Mouse (Mus musculus): ENCODE results near the gene Ifi202b. TPM values are rescaled to one million over a fixed set of nuclear protein-coding genes. Genes with fewer than 3 reads are reported as not detected.
A peak's percentile ranks its signal among the peaks of the same experiment; 100 is the strongest.
"Not testable (repeated sequence)": the region's sequence is repeated elsewhere in the genome, so short reads cannot be mapped to it uniquely, and the experiment has no call there.

Gene Ifi202b
- polyA plus RNA-seq, 1 experiment from 2014 or later = not detected

DNA sequence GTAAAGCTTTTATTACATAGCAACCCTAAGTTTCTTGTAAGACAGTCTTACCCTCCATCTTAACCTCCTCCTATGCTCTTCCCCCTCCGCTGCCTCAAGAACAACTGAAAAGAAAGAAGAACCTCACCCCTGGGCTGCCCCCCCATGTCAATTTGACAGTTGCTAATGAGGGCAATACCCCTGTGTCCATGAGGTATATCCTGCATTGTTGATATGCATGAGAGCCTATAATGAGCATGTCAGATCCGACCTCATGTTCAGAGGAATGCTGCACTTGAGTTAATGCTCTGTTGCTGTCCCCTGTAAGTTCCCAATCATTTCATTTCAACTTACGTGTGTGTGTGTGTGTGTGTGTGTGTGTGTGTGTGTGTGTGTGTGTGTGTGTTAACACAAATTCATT, 22.5 kb downstream of the Ifi202b start:
- H3K9ac ChIP-seq (ENCODE audit: low read depth, low read length); H3K4me3 ChIP-seq (ENCODE audit: low read depth, low read length); H3K36me3 ChIP-seq (ENCODE audit: control insufficient read depth, insufficient read depth, low read length); H3K4me2 ChIP-seq; H3K4me1 ChIP-seq (replicated peaks; ENCODE audit: control insufficient read depth, insufficient read depth, low read length); DNase-seq (ENCODE audit: low spot score); H3K27ac ChIP-seq (ENCODE audit: low read depth, low read length); ATAC-seq (replicated peaks; ENCODE audit: low FRiP score); H3K9me3 ChIP-seq (ENCODE audit: control insufficient read depth, low read length); H3K27me3 ChIP-seq (replicated peaks; ENCODE audit: control insufficient read depth, insufficient read depth, low read length): not testable (repeated sequence)
- 65% methylated on average over 3 of the region's 3 CpGs for WGBS

DNA sequence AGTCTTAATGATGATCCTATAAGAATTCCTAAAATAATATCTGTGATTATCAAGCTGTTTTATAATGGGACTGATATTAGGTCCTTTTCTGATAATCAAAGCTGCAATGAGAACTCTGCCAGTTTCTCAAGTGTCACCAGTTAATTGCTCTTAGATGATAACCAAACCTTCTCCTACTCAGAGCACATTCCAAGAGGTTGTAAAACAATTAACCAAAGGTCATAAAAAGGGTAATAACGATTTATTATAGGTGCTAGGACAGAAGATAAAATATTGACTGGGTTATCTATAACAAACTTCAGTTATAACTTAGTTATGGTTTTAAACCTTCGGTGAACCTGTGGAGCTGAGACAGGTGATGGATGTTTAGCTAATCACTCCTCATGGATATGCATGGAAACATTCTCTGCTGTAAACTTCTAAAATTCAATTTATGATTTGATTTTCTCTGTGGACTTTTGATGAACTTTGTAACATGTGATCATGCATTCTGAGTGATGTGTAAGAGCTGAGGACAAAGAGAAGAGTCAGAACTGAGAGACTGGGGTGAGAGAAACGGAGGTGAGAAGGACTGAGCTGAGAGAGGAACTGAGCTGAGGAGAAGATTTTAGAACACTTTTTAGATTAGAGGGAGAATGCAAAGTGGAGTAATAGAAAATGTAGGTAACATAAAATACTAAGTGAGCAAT, 26.6 kb downstream of the Ifi202b start:
- H3K9me3 ChIP-seq (ENCODE audit: control insufficient read depth, low read length); H3K36me3 ChIP-seq (ENCODE audit: control insufficient read depth, insufficient read depth, low read length); ATAC-seq (replicated peaks; ENCODE audit: low FRiP score); H3K4me2 ChIP-seq; DNase-seq (ENCODE audit: low spot score); H3K9ac ChIP-seq (ENCODE audit: low read depth, low read length); H3K27ac ChIP-seq (ENCODE audit: low read depth, low read length); H3K4me1 ChIP-seq (replicated peaks; ENCODE audit: control insufficient read depth, insufficient read depth, low read length); H3K4me3 ChIP-seq (ENCODE audit: low read depth, low read length); H3K27me3 ChIP-seq (replicated peaks; ENCODE audit: control insufficient read depth, insufficient read depth, low read length): not testable (repeated sequence)
- WGBS = 52% methylated on average over 3 of the region's 3 CpGs

DNA sequence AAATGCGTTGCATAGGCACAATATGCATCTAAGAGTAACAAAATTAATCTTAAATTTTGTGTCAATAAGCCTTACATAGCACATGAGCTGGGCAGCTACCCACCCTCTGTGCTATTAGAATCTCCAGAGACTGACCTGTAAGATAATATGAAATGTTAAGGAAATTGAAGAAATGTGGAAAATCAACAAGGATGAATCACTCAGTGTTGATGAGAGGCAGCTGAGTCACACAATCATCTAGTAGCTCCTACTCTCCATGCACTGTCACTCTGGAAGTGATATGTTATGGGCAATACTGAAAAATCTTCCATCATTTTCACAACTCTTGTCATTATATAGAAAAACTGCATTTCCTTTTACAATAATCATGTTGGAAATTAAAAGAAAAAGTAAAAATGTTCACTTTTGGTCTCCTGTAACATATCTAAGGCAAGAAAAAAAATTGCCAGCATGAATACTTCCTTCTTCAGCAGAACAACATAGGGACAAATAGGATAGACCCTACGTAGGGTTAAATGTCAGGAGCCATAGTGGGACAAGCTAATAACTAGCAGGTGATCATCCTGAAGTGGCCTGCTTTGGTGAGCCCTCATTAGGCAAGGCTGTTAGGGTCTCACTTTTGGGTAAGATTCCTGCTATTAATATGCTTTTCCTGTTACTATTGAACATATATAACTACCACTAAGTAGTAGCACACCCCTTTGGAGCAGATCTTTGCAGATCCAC, 27.3 kb downstream of the Ifi202b start:
- H3K27ac ChIP-seq (ENCODE audit: low read depth, low read length) = no peak overlapping the region
- H3K9me3 ChIP-seq (ENCODE audit: control insufficient read depth, low read length) = no peaks in the 10 kb centered on the region
- H3K4me2 ChIP-seq = no peak overlapping the region
- ATAC-seq (replicated peaks; ENCODE audit: low FRiP score) (no peak), DNase-seq (ENCODE audit: low spot score) (no peak)
- WGBS = 82% methylated on average over 2 of the region's 2 CpGs
- H3K36me3 ChIP-seq (ENCODE audit: control insufficient read depth, insufficient read depth, low read length) = no peaks in the 10 kb centered on the region
- no peaks in the 10 kb centered on the region for H3K27me3 ChIP-seq (replicated peaks; ENCODE audit: control insufficient read depth, insufficient read depth, low read length)
- no peaks in the 10 kb centered on the region for H3K4me1 ChIP-seq (replicated peaks; ENCODE audit: control insufficient read depth, insufficient read depth, low read length)
- H3K9ac ChIP-seq (ENCODE audit: low read depth, low read length) = no peak overlapping the region
- H3K4me3 ChIP-seq (ENCODE audit: low read depth, low read length) = no peak overlapping the region

DNA sequence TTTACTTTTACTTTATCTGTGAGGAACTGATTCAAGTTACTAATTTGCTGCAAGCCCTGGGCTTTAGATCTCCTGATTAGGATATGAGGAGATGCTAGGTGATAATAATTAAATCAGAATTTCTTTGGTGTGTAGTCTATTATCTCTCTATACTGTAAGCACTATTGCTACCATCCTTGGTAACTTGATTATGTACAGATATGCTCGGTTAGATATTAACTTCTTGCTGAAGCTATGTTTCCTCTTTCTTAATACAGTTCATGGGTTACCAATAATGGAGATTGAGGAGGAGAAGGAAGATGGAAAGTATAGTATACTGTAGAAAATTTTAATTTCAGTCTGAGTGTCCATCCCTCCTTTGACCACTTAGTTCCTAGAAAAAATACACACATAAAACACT, 29.0 kb downstream of the Ifi202b start:
- Histone ChIP-seq H3K36me3 (ENCODE audit: control insufficient read depth, insufficient read depth, low read length) (no peaks in the 10 kb centered on the region), H3K27me3 (replicated peaks; ENCODE audit: control insufficient read depth, insufficient read depth, low read length) (no peaks in the 10 kb centered on the region), H3K27ac (ENCODE audit: low read depth, low read length) (no peak overlapping the region), H3K9me3 (ENCODE audit: control insufficient read depth, low read length) (no peaks in the 10 kb centered on the region), H3K4me3 (ENCODE audit: low read depth, low read length) (no peak overlapping the region), H3K9ac (ENCODE audit: low read depth, low read length) (no peak overlapping the region), H3K4me1 (replicated peaks; ENCODE audit: control insufficient read depth, insufficient read depth, low read length) (no peaks in the 10 kb centered on the region), H3K4me2 (no peak overlapping the region)
- DNase-seq (ENCODE audit: low spot score) (no peak), ATAC-seq (replicated peaks; ENCODE audit: low FRiP score) (no peak)
- WGBS = 82% methylated on average over 1 of the region's 1 CpGs

DNA sequence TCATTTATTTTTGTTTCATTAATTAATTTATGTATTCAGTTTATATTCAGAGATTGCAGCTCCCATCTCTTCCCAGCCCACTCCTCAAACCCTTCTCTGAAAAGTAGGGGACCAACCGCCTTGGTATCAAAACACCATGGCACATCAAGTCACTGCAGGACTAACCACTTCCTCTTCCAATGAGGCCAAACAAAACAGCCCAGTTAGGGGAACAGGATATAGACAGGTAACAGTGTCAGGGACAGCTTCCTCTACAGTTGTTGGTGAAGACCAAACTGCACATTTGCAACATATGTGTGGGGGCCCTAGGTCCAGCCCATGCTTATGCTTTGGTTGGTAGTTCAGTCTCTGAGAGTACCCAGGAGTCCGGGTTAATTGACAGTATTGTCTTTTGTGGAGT, 33.5 kb downstream of the Ifi202b start:
- H3K9me3 ChIP-seq (ENCODE audit: control insufficient read depth, low read length); H3K36me3 ChIP-seq (ENCODE audit: control insufficient read depth, insufficient read depth, low read length); H3K9ac ChIP-seq (ENCODE audit: low read depth, low read length); DNase-seq (ENCODE audit: low spot score); H3K27me3 ChIP-seq (replicated peaks; ENCODE audit: control insufficient read depth, insufficient read depth, low read length); H3K27ac ChIP-seq (ENCODE audit: low read depth, low read length); H3K4me2 ChIP-seq; H3K4me3 ChIP-seq (ENCODE audit: low read depth, low read length); H3K4me1 ChIP-seq (replicated peaks; ENCODE audit: control insufficient read depth, insufficient read depth, low read length): not testable (repeated sequence)
- peak; percentile 30; the same call in 1 of the 2 replicates for ATAC-seq (replicated peaks; ENCODE audit: low FRiP score)
- 44% methylated on average over 2 of the region's 2 CpGs for WGBS

DNA sequence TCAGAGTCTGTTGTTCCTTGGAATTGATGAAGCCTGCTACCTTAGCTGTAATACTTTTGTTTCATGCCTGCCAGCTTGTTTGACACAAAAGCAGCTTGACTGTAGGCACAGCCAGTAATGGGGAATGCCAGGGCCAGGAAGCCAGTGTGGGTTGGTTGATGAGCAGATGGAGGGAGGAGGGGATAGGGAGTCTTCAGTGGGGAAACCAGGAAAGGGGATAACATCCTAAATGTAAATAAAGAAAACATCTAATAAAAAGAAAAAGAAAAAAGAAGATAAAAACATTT, 39.8 kb downstream of the Ifi202b start:
- H3K4me3 ChIP-seq (ENCODE audit: low read depth, low read length); H3K4me1 ChIP-seq (replicated peaks; ENCODE audit: control insufficient read depth, insufficient read depth, low read length); DNase-seq (ENCODE audit: low spot score); ATAC-seq (replicated peaks; ENCODE audit: low FRiP score); H3K27ac ChIP-seq (ENCODE audit: low read depth, low read length); H3K36me3 ChIP-seq (ENCODE audit: control insufficient read depth, insufficient read depth, low read length); H3K4me2 ChIP-seq; H3K9ac ChIP-seq (ENCODE audit: low read depth, low read length); H3K9me3 ChIP-seq (ENCODE audit: control insufficient read depth, low read length); H3K27me3 ChIP-seq (replicated peaks; ENCODE audit: control insufficient read depth, insufficient read depth, low read length): not testable (repeated sequence)

DNA sequence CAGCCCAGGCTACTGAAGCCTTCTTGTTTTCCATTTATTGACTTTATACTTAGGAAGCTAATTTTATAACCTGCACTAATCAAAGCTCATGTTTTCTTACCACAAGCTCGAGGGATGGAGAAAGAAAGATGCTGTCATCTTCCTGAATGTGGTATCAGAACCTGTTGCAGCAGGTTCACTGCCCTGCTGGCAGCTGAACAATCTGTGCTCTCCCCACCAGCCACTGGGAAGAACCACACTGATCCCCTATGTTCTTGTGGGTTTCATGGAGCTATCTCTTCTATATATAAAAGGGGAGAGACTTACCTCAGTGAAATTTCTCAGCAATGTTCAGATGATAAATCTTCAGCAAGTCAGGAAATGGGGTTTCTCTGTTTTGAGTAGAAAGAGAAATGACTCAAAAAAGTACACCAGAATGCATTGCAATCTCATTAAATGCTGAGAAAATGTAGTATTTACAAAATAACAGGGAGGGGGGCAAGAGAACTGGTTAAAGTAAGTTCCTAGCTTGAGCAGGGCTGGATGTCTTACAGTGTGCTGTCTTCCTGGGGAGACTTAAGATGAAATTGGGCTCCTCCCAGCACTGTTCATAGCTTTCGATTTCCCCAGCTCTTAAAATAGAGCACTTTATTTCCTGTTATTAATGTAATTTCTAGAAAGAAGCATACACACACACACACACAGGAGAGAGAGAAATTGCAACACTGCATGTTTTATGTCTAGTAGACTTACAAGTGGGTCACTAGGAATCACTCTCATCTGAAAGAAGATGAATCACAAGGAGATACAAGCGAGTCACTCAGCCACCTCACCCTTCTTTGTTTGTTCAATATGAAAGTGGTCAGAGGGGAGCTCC, 40.4 kb downstream of the Ifi202b start, which contains the start of the genes Mndal and Ifi203:
Gene Mndal, minus strand, starts transcription at position 568 of the 856 bp plus-strand sequence.
Gene Ifi203, minus strand, starts transcription at position 749 of the 856 bp plus-strand sequence.
- H3K4me2 ChIP-seq; ATAC-seq (replicated peaks; ENCODE audit: low FRiP score); H3K4me1 ChIP-seq (replicated peaks; ENCODE audit: control insufficient read depth, insufficient read depth, low read length); H3K36me3 ChIP-seq (ENCODE audit: control insufficient read depth, insufficient read depth, low read length); H3K9ac ChIP-seq (ENCODE audit: low read depth, low read length); DNase-seq (ENCODE audit: low spot score); H3K27ac ChIP-seq (ENCODE audit: low read depth, low read length); H3K9me3 ChIP-seq (ENCODE audit: control insufficient read depth, low read length); H3K27me3 ChIP-seq (replicated peaks; ENCODE audit: control insufficient read depth, insufficient read depth, low read length); H3K4me3 ChIP-seq (ENCODE audit: low read depth, low read length): not testable (repeated sequence)
- WGBS = 71% methylated on average over 3 of the region's 3 CpGs

DNA sequence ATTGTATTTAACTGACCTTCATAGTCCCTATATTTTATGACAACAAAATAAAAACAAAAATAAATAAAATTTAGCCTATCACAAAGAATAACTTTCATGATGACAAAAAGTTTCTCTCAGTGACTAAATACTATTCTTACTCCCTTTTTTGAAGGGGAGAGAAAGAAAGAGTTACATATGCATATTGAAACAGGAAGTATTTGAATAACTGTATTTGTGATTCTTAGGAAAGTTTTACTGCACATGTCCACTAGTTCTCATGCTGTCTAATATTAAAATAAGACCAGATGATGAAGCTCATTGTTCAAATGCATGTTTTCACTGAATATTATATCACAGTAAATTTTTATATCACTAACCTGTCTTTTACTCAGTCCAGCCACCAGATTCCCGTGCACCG, 41.0 kb downstream of the Ifi202b start:
- H3K27ac ChIP-seq (ENCODE audit: low read depth, low read length); DNase-seq (ENCODE audit: low spot score); H3K9me3 ChIP-seq (ENCODE audit: control insufficient read depth, low read length); ATAC-seq (replicated peaks; ENCODE audit: low FRiP score); H3K4me2 ChIP-seq; H3K36me3 ChIP-seq (ENCODE audit: control insufficient read depth, insufficient read depth, low read length); H3K4me1 ChIP-seq (replicated peaks; ENCODE audit: control insufficient read depth, insufficient read depth, low read length); H3K9ac ChIP-seq (ENCODE audit: low read depth, low read length); H3K4me3 ChIP-seq (ENCODE audit: low read depth, low read length); H3K27me3 ChIP-seq (replicated peaks; ENCODE audit: control insufficient read depth, insufficient read depth, low read length): not testable (repeated sequence)
- WGBS = 82% methylated on average over 2 of the region's 2 CpGs
